Mouse (Mus musculus) c-Kit-negative CD71-positive TER-119-positive erythroid progenitor cells, embryonic 14.5 days (primary cell): ENCODE measurements at regions not wholly inside any gene's neighbourhood (a gene's known extent, or its start where the extent isn't known, plus 50 kb on each side); places are given as distances from the start of the nearest gene placed in this dataset.
A peak's percentile ranks its signal among the peaks of the same experiment; 100 is the strongest.
"Not testable (repeated sequence)": the region's sequence is repeated elsewhere in the genome, so short reads cannot be mapped to it uniquely, and the experiment has no call there.

Source experiments
- DNase-seq: peaks from one replicate; pipeline ENCODE4 v3.0.0-alpha.2; 2013; ENCODE audit warnings: low read depth, low spot score

DNA sequence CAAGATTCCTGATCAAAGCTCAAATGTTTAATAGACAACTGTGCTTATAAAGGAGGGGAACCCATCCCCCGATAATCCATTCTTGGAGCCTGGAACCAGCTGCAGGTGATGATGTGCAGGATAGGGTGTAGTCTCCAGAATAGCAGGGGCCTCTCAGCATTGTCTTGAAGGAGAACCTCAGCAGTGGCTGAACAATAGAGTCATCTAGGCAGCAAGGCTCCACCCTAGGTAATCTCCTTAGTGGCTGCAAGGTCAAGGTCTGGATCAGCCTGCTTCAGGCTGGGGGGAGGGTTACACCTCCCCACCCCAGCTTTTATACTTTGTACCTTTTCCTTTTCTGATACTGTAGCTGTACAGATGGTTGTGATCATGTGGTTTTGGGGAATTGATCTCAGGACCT lies 116.8 kb upstream of the Mettl4 start:
- no peak for DNase-seq

DNA sequence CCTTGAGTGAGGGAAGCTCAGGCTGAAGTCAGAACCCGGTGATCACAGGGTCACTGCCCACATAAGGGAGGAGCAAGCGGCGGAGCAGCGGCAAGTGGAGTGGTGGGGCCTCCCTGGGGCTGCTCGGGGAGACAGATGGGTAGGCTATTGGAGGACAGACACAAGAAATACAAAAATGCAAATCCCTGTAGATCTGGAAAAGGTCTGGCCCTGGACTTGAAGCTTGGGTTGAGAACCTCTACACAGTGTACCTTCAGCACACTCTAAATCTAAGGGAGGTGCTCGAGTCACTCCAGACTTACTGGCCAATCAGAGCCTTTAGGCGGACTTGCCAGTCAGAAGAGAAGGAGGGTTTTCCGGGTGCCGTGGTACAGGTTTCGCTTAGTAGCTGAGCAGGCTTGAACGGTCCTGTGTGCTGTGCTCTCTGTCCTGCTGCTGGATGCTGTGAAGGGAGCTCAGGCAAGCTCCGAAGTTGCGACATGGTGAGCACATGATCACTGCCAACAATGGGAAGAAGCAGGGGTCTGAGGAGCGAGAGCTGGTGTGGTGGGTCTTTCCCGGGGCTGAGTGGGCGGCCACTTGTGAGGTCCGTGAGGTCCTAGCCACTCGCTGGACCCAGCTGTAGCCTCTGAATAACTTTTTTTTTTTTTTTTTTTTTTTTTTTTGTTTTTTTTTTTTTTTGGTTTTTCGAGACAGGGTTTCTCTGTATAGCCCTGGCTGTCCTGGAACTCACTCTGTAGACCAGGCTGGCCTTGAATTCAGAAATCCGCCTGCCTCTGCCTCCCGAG lies 114.9 kb upstream of the Mettl4 start:
- peak; percentile 52 for DNase-seq

- DNase-seq, result not testable (repeated sequence)
Measured at GRCm38 (mm10) chr17:94854698-94855097, 104.9 kb upstream of the Mettl4 start.

GRCm38 (mm10) chr17:94834446-94835117 lies 84.8 kb upstream of the Mettl4 start:
- DNase-seq, result peak; percentile 27

GRCm38 (mm10) chr17:94834067-94834445 lies 84.2 kb upstream of the Mettl4 start:
- DNase-seq, result not testable (repeated sequence)

DNA sequence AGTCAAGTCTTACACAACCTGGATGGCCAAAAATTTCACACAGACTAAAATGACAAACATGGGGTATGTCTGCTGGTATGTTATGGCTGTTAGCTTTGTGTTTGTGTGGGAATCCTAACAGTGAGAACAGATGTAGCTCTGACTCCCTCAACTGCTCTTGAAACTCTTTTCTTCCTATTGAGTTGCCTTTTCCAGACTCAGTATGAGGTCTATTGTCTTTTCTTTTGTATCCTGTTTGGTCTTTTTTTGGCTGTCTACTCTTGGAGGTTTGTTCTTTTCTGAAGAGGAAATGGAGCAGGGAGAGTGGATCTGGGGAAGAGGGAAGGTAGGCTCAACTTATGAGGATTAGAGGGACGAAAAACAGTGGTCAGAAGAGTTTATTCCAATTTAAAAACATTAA lies 76.6 kb upstream of the Mettl4 start:
- DNase-seq, result not testable (repeated sequence)

DNA sequence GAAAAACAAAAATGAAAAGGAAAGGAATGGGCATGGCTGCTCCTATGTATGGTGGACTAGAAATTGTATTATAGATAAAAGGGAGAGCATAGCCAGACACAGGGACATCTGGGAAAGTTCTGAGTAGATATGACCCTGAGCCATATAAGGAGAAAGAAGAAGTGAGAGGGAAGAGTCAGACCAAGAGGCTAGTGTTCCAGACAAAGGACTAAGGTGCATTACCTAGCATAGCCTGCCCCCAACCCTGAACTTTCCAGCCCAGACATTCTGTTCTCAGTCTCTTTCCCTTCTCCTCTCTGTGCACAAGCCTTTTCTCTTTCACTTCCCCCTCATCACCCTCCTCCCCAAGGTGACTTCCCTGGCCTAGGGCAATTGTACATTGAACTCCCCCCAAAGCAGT lies 58.9 kb upstream of the Mettl4 start:
- no peak for DNase-seq
